8 mouse cellular contexts compared by ENCODE assay signal in the genomic region with DNA sequence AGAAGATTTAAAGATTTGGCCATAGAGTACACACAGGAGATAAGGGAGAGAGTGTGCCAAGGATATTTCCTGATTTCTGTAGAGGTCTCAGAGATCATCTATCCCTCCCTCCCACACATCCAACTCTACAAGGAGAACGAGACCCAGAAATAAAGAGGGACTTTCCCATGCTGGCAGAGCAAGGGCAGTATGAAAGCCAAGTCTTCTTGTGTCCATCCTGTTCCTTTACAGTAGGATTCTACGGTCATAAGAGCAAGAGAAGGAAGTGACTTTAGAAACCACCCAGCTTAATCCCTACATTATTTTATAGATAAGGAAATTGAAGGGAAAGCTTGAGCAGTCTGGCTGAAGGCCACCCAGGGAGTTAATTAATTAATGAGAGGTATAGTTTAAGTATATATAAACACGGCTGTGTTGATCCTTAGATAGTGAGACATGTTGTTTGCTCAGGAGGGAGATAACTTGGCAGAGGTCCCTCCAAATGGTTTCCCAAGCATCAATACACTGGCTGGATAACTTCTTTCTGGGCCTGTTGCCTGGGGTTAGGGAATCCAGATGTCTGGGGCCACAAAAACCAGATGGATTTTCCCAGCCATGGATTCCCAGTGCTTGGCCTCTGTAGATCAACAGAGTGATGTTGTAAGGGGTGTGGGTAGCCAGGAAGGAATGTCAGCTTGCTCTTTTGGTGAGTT. TPM values are rescaled to one million over a fixed set of nuclear protein-coding genes. Genes with fewer than 3 reads are reported as not detected.
DNase-seq lines count a peak whose midpoint lies in the region; ATAC-seq and TF ChIP-seq lines count a peak whose summit lies in the region.

No protein-coding gene starts in this region.

- no peaks in the 10 kb centered on the region for H3K9me3 ChIP-seq in heart, embryonic 13.5 days
- H3K9me3 ChIP-seq in limb, embryonic 14.5 days (ENCODE audit: control insufficient read depth, low read length): no peaks in the 10 kb centered on the region
- no peaks in the 10 kb centered on the region for H3K9me3 ChIP-seq in hindbrain, embryonic 14.5 days (ENCODE audit: control insufficient read depth, low read length)
- H3K9me3 ChIP-seq in midbrain, embryonic 15.5 days: no peaks in the 10 kb centered on the region

- H3K36me3 ChIP-seq in heart, embryonic 13.5 days: no peaks in the 10 kb centered on the region
- H3K36me3 ChIP-seq in limb, embryonic 14.5 days (ENCODE audit: control insufficient read depth, insufficient read depth, low read length): no peaks in the 10 kb centered on the region
- H3K36me3 ChIP-seq in hindbrain, embryonic 14.5 days (replicated peaks; ENCODE audit: control insufficient read depth, insufficient read depth): no peaks in the 10 kb centered on the region
- no peaks in the 10 kb centered on the region for H3K36me3 ChIP-seq in midbrain, embryonic 15.5 days (replicated peaks)

- no peak for TF ChIP-seq POLR2A in limb, embryonic 14.5 days (IDR thresholded peaks at IDR 0.05; ENCODE audit: borderline replicate concordance, extremely low read depth, insufficient read depth, insufficient read length)

- no peak overlapping the region for H3K4me3 ChIP-seq in heart, embryonic 13.5 days
- no peak overlapping the region for H3K4me3 ChIP-seq in limb, embryonic 14.5 days (replicated peaks; ENCODE audit: low read length)
- no peak overlapping the region for H3K4me3 ChIP-seq in hindbrain, embryonic 14.5 days (replicated peaks; ENCODE audit: low read length)
- no peak overlapping the region for H3K4me3 ChIP-seq in midbrain, embryonic 15.5 days

- no peaks in the 10 kb centered on the region for H3K27me3 ChIP-seq in heart, embryonic 13.5 days (replicated peaks)
- H3K27me3 ChIP-seq in limb, embryonic 14.5 days (ENCODE audit: control insufficient read depth, insufficient read depth, low read length): no peaks in the 10 kb centered on the region
- H3K27me3 ChIP-seq in hindbrain, embryonic 14.5 days (ENCODE audit: control insufficient read depth, insufficient read depth, low read length): no peaks in the 10 kb centered on the region
- no peaks in the 10 kb centered on the region for H3K27me3 ChIP-seq in midbrain, embryonic 15.5 days (replicated peaks)

- no peak overlapping the region for H3K9ac ChIP-seq in heart, embryonic 13.5 days
- H3K9ac ChIP-seq in limb, embryonic 14.5 days (ENCODE audit: low read depth, low read length, severe bottlenecking): no peak overlapping the region
- no peak overlapping the region for H3K9ac ChIP-seq in hindbrain, embryonic 14.5 days
- no peak overlapping the region for H3K9ac ChIP-seq in midbrain, embryonic 15.5 days

- H3K4me2 ChIP-seq in heart, embryonic 13.5 days: no peak overlapping the region
- no peak overlapping the region for H3K4me2 ChIP-seq in limb, embryonic 14.5 days (replicated peaks; ENCODE audit: low read depth, low read length, severe bottlenecking)
- no peak overlapping the region for H3K4me2 ChIP-seq in hindbrain, embryonic 14.5 days (replicated peaks)
- H3K4me2 ChIP-seq in midbrain, embryonic 15.5 days: no peak overlapping the region

- no peak for ATAC-seq in heart, embryonic 13.5 days (ENCODE audit: extremely low read depth, insufficient number of reproducible peaks, low FRiP score, low TSS enrichment)
- ATAC-seq in limb, embryonic 14.5 days (ENCODE audit: low FRiP score, low read depth): peak; percentile 83
- ATAC-seq in hindbrain, embryonic 14.5 days (ENCODE audit: low FRiP score): no peak
- no peak for ATAC-seq in cerebellum, adult (ENCODE audit: insufficient number of reproducible peaks, low FRiP score, low TSS enrichment)
- ATAC-seq in midbrain, embryonic 15.5 days (replicated peaks): no peak

- peak overlapping the region; percentile 20; the same call in 1 of the 2 replicates for H3K27ac ChIP-seq in heart, embryonic 13.5 days (replicated peaks)
- peak overlapping the region; percentile 48; the same call in 1 of the 2 replicates for H3K27ac ChIP-seq in limb, embryonic 14.5 days (replicated peaks; ENCODE audit: low read depth, low read length)
- H3K27ac ChIP-seq in hindbrain, embryonic 14.5 days: no peak overlapping the region
- no peak overlapping the region for H3K27ac ChIP-seq in midbrain, embryonic 15.5 days

- DNase-seq in MN1 (ENCODE audit: low spot score): peak; percentile 55
- DNase-seq in embryo, embryonic 11 days: peak; percentile 24
- DNase-seq in limb, embryonic 14.5 days (ENCODE audit: low spot score): peak; percentile 79
- DNase-seq in hindbrain, embryonic 14.5 days (ENCODE audit: low spot score): no peak
- DNase-seq in cerebellum, postnatal 25 days: no peak

- 24% methylated on average over 3 of the region's 3 CpGs for WGBS in heart, embryonic 13.5 days
- 50% methylated on average over 3 of the region's 3 CpGs for WGBS in limb, embryonic 14.5 days
- WGBS in hindbrain, embryonic 14.5 days: 79% methylated on average over 3 of the region's 3 CpGs
- 75% methylated on average over 3 of the region's 3 CpGs for WGBS in midbrain, embryonic 15.5 days

- H3K4me1 ChIP-seq in heart, embryonic 13.5 days: 0 out of 2 replicates have a peak, but pooled peaks cover 9% of the 10 kb centered on the region
- peaks cover 3% of the 10 kb centered on the region for H3K4me1 ChIP-seq in limb, embryonic 14.5 days (ENCODE audit: control insufficient read depth, insufficient read depth, low read length)
- no peaks in the 10 kb centered on the region for H3K4me1 ChIP-seq in hindbrain, embryonic 14.5 days (replicated peaks; ENCODE audit: control insufficient read depth, insufficient read depth, low read length)
- no peaks in the 10 kb centered on the region for H3K4me1 ChIP-seq in midbrain, embryonic 15.5 days

RNA-seq across cellular contexts. Expression of a gene that starts 24.8 kb away (rescaled TPM):
- 0.32 and 0.35 TPM in 2 replicates for polyA plus RNA-seq in heart, embryonic 13.5 days (2015; fragmentation: Nextera tagmentation; extraction: Ambion mirVana)
- polyA plus RNA-seq in limb, embryonic 14.5 days (2012; rRNA removed): 1.3 and 1.7 TPM in 2 replicates
- 0.91 and 1.0 TPM in 2 replicates for polyA plus RNA-seq in limb, embryonic 14.5 days (2014; fragmentation: Nextera tagmentation; extraction: Ambion mirVana)
- polyA plus RNA-seq in hindbrain, embryonic 14.5 days (2014; fragmentation: Nextera tagmentation; extraction: Ambion mirVana): 9.7 and 13.0 TPM in 2 replicates
- 14.5 and 15.0 TPM in 2 replicates for polyA plus RNA-seq in midbrain, embryonic 15.5 days (2015; fragmentation: Nextera tagmentation; extraction: Ambion mirVana)

RNA-seq across cellular contexts. Expression of a gene that starts 36.2 kb away (rescaled TPM):
- polyA plus RNA-seq in heart, embryonic 13.5 days (2015; fragmentation: Nextera tagmentation; extraction: Ambion mirVana): 22.3 and 27.8 TPM in 2 replicates
- polyA plus RNA-seq in limb, embryonic 14.5 days (2012; rRNA removed): 37.0 and 38.2 TPM in 2 replicates
- polyA plus RNA-seq in limb, embryonic 14.5 days (2014; fragmentation: Nextera tagmentation; extraction: Ambion mirVana): 47.3 and 47.9 TPM in 2 replicates
- 29.2 and 35.2 TPM in 2 replicates for polyA plus RNA-seq in hindbrain, embryonic 14.5 days (2014; fragmentation: Nextera tagmentation; extraction: Ambion mirVana)
- 30.6 TPM in 2 replicates for polyA plus RNA-seq in midbrain, embryonic 15.5 days (2015; fragmentation: Nextera tagmentation; extraction: Ambion mirVana)

Comparison
In these comparisons a context has a peak if more than half of its experiments do, and no peak if none do; other contexts are left out.
1. DNase-seq: peak in MN1 (single experiment), embryo, embryonic 11 days (single experiment) and limb, embryonic 14.5 days (single experiment); none in hindbrain, embryonic 14.5 days (single experiment) and cerebellum, postnatal 25 days (0 of 2).
2. H3K27ac ChIP-seq: peak in heart, embryonic 13.5 days (single experiment) and limb, embryonic 14.5 days (single experiment); none in hindbrain, embryonic 14.5 days (single experiment) and midbrain, embryonic 15.5 days (single experiment).